Mouse (Mus musculus): ENCODE measurements around the gene Pafah2.

DNA sequence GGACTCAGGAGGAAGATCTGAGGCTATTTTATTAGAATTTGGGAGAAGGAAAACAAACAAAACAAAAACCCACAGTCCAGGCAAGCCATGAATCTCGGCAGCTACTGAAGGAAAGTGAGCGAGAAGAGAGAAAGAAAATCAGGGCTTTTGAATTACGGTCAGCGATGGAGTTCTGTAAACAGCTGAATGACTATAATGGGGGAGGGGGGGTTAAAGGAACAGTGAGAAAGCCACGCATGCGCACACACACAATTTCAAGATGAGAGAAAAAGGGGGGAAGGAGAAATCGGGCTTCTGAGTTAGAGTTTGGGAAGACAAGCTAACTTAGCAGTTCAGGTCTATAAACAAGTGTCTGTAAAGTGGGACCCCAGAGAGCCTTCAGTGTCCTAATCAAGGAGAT is 43.2 kb upstream of the Pafah2 start:
- no peak for TF ChIP-seq CTCF (IDR thresholded peaks at IDR 0.05; ENCODE audit: low read depth)
- no peak for TF ChIP-seq EP300 (IDR thresholded peaks at IDR 0.05; ENCODE audit: low read depth)
